Mouse (Mus musculus) lung, adult 2 months (tissue): ENCODE measurements around the gene Oit1. TPM values are rescaled to one million over a fixed set of nuclear protein-coding genes. Genes with fewer than 3 reads are reported as not detected.
A peak's percentile ranks its signal among the peaks of the same experiment; 100 is the strongest.

Source experiments
- DNase-seq: peaks from one replicate; pipeline ENCODE4 v3.0.0; 2022
- H3K4me1 ChIP-seq: fragments of 200-500 bp; 2 replicates; pipeline ENCODE4 v1.6.1; 2011; ENCODE audit warnings: low read length; ENCODE audit not compliant: control insufficient read depth, insufficient read depth
- H3K4me3 ChIP-seq: fragments of 200-500 bp; replicated peaks from 2 replicates; pipeline ENCODE3; 2011; ENCODE audit warnings: low read depth, mild to moderate bottlenecking, control low read depth, low read length; ENCODE audit errors: extremely low read depth
- CTCF ChIP-seq: fragments of 200-500 bp; IDR thresholded peaks from 2 replicates; pipeline ENCODE4 v1.5.1; 2011; ENCODE audit warnings: mild to moderate bottlenecking, low read length, control low read depth; ENCODE audit not compliant: insufficient read depth
- POLR2A ChIP-seq: fragments of 200-500 bp; IDR thresholded peaks from 2 replicates; pipeline ENCODE4 v1.6.1; 2011; ENCODE audit warnings: low read depth, mild to moderate bottlenecking, control low read depth, low read length, borderline replicate concordance; ENCODE audit errors: extremely low read depth
- WGBS: fragments of 180-500 bp; shearing (Covaris S2); methylation state at CpG from one replicate; pipeline ENCODE4 v1.1.7; 2018; 5-methylcytosine and 5-hydroxymethylcytosine counted together
- polyA plus RNA-seq: library from polyadenylated mRNA; depleted of rRNA; stranded (reverse); fragments of >200 nt; gene quantifications from 2 replicates; pipeline ENCODE4 v1.2.3, GENCODE M21; 2012

The Oit1 gene
- polyA plus RNA-seq, 1 experiment = 4.3 TPM

GRCm38 (mm10) chr14:8368900-8369299, 9.7 kb downstream of the Oit1 start:
- H3K4me1 ChIP-seq = no peaks in the 10 kb centered on the region
- no peak for DNase-seq
- WGBS = 91% methylated on average over 1 of the region's 1 CpGs
- no peak overlapping the region for H3K4me3 ChIP-seq
- TF ChIP-seq POLR2A (no peak), CTCF (no peak)

DNA sequence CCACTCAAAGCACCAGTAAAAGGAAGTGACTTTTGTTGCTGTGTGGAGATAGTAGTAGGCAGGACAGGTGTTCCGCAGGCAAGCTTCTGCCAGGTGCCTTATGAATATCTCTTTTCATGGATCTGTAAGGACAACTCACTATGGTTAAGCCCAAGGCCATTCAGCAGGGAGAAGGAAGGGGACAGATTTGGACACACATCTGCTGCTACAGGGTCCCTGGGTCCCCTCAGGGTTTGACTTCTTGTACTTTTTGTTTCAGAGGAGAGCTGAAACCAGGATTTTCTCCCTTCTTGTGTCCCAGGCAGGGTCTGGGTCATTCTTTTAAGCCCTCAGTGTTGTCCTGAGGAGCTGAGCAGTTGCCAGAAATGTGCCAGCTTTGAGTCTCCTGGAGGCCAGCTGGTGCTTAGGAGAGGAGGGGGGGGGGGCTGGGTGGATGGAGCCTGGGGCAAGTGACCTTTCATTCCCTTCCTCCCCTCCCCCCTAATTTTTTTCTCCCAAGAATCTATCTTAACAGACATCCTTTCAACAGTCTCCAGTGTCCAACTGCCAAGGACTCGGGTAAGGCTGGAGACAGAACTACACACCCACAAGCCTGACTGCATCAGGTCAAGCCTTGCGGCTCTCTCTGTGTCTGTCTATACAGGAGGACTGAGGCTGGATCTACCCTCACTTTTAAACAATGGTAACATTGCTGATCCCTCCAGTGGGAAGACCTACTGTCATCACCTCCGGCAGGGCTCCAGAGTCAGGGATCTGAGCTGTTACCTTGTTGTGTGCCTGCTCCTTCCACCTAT, 10.6 kb downstream of the Oit1 start:
- TF ChIP-seq CTCF = no peak
- no peak for TF ChIP-seq POLR2A
- Histone ChIP-seq H3K4me1 (no peaks in the 10 kb centered on the region), H3K4me3 (no peak overlapping the region)
- DNase-seq = no peak
- 63% methylated on average over 4 of the region's 4 CpGs for WGBS

DNA sequence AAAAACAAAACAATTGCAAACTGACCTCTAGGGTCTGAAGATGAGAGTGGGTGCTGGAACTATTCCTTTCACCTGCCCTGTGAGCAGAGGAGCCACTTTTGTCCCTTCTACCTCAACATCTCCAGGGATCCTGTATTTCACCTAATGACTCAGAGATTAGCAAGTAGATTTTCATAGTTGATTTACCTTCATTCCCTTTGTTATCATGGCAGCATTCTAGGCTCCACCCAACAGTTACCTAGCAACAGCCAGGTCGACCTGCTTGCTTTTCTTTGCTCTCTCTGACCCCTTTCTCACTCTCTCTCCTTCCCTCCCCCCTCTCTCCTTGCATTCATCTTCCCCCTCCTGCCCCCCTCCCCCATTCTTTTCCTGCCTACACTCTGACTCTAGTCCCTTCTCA, 11.4 kb downstream of the Oit1 start:
- H3K4me1 ChIP-seq = no peaks in the 10 kb centered on the region
- H3K4me3 ChIP-seq = no peak overlapping the region
- no peak for DNase-seq
- TF ChIP-seq POLR2A (no peak), CTCF (no peak)
- WGBS = 0% methylated on average over 1 of the region's 1 CpGs

GRCm38 (mm10) chr14:8365833-8366232, 12.7 kb downstream of the Oit1 start:
- DNase-seq = no peak
- H3K4me3 ChIP-seq = no peak overlapping the region
- TF ChIP-seq POLR2A (no peak), CTCF (no peak)
- 72% methylated on average over 6 of the region's 6 CpGs for WGBS
- no peaks in the 10 kb centered on the region for H3K4me1 ChIP-seq

GRCm38 (mm10) chr14:8356836-8357235, 21.7 kb downstream of the Oit1 start:
- 62% methylated on average over 9 of the region's 9 CpGs for WGBS
- DNase-seq = no peak
- Histone ChIP-seq H3K4me1 (no peaks in the 10 kb centered on the region), H3K4me3 (no peak overlapping the region)
- no peak for TF ChIP-seq POLR2A
- no peak for TF ChIP-seq CTCF

DNA sequence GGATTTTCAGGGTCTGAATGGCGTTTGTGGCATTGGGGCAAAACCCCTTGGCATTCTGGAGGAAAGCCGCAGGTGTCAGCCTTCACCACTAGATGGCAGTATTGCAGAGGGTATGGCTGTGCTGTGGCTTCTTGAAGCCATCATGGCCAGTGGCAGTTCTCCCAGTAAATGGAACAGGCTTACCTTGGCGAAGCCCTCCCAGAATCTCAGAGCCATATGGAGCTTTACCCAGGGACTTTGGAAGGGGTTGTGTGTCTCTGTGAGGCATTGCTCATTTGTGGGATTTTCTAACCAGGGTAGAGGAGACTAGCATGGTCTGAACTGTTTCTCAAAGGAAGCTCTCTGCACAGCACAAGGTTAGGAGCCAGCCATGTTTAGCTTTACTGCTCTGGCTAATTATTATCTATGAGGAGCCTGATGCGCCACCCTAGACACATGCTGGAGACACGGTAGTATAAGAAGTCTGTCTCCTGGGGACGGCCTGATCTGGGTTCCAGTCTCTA, 22.5 kb downstream of the Oit1 start:
- TF ChIP-seq POLR2A (no peak), CTCF (peak; percentile 98)
- 38% methylated on average over 6 of the region's 6 CpGs for WGBS
- H3K4me1 ChIP-seq = no peaks in the 10 kb centered on the region
- no peak overlapping the region for H3K4me3 ChIP-seq
- peak; percentile 51 for DNase-seq

DNA sequence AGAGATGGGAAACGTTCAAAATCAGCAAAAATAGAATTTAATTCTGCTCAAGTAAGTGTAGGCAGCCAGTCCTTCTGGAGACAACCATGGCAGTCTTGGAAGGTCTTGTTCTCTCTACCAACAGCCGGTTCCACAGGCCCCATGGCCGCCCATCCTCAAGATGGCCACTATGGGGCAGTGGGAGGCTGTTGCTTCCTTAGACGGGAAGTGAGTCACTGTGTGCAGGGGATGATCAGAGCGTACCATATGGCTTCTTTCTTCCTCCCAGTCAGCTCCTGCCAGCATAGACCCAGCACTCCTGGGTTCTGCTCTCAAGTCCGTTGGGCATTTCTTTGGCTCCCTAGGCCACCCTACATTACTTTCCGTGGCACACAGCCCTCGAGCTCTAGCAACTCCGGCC, 29.6 kb downstream of the Oit1 start:
- WGBS = 53% methylated on average over 9 of the region's 9 CpGs
- DNase-seq = no peak
- TF ChIP-seq POLR2A (no peak), CTCF (no peak)
- H3K4me1 ChIP-seq = no peaks in the 10 kb centered on the region
- no peak overlapping the region for H3K4me3 ChIP-seq

- peak; percentile 89 for DNase-seq
- 25% methylated on average over 7 of the region's 7 CpGs for WGBS
- H3K4me1 ChIP-seq = no peaks in the 10 kb centered on the region
- H3K4me3 ChIP-seq = no peak overlapping the region
- no peak for TF ChIP-seq POLR2A
- TF ChIP-seq CTCF = peak; percentile 83
Measured at GRCm38 (mm10) chr14:8346255-8346997, 32.1 kb downstream of the Oit1 start.

GRCm38 (mm10) chr14:8345566-8345965, 33.0 kb downstream of the Oit1 start:
- TF ChIP-seq CTCF = no peak
- TF ChIP-seq POLR2A = no peak
- Histone ChIP-seq H3K4me1 (no peaks in the 10 kb centered on the region), H3K4me3 (no peak overlapping the region)
- DNase-seq = no peak
- 74% methylated on average over 4 of the region's 4 CpGs for WGBS
